Mouse (Mus musculus): Measurements from ENCODE around the gene Dennd6a. TPM values are rescaled to one million over a fixed set of nuclear protein-coding genes. Genes with fewer than 3 reads are reported as not detected.

Gene Dennd6a
- total and polyA plus RNA-seq, 3 experiments, result 11.2 to 97.5 (median 51.6) TPM

DNA sequence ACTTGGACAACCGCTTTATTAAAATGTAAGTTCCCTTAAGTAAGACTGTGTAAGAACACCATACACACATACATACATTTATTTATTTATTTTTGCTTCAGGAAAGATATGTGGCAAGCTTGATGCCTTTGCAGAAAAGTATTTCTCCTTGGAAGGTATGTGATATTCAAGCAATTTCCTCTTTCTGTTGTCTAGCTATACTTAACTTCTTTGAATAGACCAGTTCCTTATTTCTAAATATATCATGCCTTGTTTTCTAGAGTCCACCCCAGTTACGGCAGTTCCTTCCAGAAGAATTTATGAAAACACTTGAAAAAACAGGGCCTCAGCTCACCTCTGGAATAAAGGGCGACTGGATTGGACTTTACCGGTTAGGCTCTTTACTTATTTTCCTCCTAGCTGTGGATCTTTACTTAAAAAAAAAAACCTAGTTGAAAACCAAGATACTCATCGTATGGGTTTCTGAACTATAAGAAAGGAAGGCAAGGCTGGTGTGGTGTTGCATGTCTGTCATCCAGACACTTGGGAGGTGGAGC, 53.0 kb downstream of the Dennd6a start:
- TF ChIP-seq POLR2AphosphoS5 (IDR thresholded peaks at IDR 0.05; ENCODE audit: insufficient replicate concordance, low read depth, low read length), result no peak
- TF ChIP-seq TAL1 (conservative IDR thresholded peaks at IDR 0.05; ENCODE audit: low read depth, low read length), result no peak
- TF ChIP-seq GATA2 (IDR thresholded peaks at IDR 0.05; ENCODE audit: borderline replicate concordance, low read depth, low read length), result no peak
- no peak for TF ChIP-seq CTCF (IDR thresholded peaks at IDR 0.05; ENCODE audit: low read depth, low read length)
- no peak for TF ChIP-seq GATA1 (IDR thresholded peaks at IDR 0.05; ENCODE audit: borderline replicate concordance, low read length)
- Histone ChIP-seq H3K4me3 (ENCODE audit: low read depth, low read length) (no peak overlapping the region), H3K27me3 (ENCODE audit: insufficient read depth, low read length) (no peaks in the 10 kb centered on the region), H3K36me3 (replicated peaks) (peaks cover 82% of the 10 kb centered on the region), H3K9me3 (replicated peaks) (no peaks in the 10 kb centered on the region), H3K4me1 (ENCODE audit: insufficient read depth, low read depth, low read length) (peaks cover 5% of the 10 kb centered on the region; the same call in 1 of the 2 replicates)
- DNase-seq (ENCODE audit: low spot score) (no peak), ATAC-seq (ENCODE audit: extremely low read depth, insufficient number of reproducible peaks, low FRiP score, poor library complexity, severe bottlenecking) (no peak)

DNA sequence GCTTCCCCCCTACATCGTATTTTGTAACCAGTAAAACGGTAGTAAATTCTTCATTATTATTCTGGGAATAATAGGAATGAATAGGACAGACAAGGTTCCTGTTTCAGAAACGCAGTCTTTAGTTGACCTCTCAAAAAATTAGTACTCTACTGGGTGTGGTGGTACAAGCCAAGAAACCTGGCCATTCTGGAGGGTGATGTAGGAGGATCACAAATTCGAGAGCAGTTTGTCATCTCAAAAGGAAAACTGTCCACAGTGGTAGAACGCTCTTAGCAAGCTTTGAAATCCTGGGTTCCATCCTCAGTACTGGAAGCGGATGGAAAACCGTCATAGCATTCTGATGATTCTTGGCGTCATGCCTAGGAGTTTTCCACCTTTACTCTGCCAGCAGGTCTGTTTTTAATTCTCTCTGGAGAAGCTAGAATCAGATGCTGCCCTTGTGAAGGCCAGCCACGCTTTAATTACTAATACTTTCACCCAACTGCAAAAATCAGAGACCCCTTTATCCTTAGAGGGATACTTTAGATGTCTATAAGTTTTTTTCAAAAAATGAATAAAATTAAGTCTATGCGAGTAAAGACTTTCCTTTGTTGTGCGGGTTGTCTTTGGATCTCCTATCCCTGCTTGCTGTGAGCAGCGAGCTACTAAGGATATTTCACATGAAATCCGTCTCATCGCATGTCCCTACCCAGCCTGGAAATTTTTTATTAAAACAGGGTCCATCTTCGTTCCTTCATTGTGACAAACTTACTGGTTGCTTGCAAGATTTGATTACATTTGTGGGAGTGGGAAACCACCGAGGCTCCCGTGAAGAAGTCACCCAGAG, 63.6 kb downstream of the Dennd6a start:
- peak overlapping the region; percentile 84 for H3K4me3 ChIP-seq (ENCODE audit: low read depth, low read length)
- ATAC-seq (ENCODE audit: extremely low read depth, insufficient number of reproducible peaks, low FRiP score, poor library complexity, severe bottlenecking) (no peak), DNase-seq (ENCODE audit: low spot score) (no peak)
- TF ChIP-seq POLR2AphosphoS5 (IDR thresholded peaks at IDR 0.05; ENCODE audit: insufficient replicate concordance, low read depth, low read length) (no peak), CTCF (IDR thresholded peaks at IDR 0.05; ENCODE audit: low read depth, low read length) (no peak), TAL1 (conservative IDR thresholded peaks at IDR 0.05; ENCODE audit: low read depth, low read length) (no peak), GATA2 (IDR thresholded peaks at IDR 0.05; ENCODE audit: borderline replicate concordance, low read depth, low read length) (no peak), GATA1 (IDR thresholded peaks at IDR 0.05; ENCODE audit: borderline replicate concordance, low read length) (no peak)
- no peaks in the 10 kb centered on the region for H3K9me3 ChIP-seq (replicated peaks)
- no peaks in the 10 kb centered on the region for H3K27me3 ChIP-seq (ENCODE audit: insufficient read depth, low read length)
- peaks cover 36% of the 10 kb centered on the region for H3K4me1 ChIP-seq (ENCODE audit: insufficient read depth, low read depth, low read length)
- H3K36me3 ChIP-seq (replicated peaks), result peaks cover 13% of the 10 kb centered on the region

DNA sequence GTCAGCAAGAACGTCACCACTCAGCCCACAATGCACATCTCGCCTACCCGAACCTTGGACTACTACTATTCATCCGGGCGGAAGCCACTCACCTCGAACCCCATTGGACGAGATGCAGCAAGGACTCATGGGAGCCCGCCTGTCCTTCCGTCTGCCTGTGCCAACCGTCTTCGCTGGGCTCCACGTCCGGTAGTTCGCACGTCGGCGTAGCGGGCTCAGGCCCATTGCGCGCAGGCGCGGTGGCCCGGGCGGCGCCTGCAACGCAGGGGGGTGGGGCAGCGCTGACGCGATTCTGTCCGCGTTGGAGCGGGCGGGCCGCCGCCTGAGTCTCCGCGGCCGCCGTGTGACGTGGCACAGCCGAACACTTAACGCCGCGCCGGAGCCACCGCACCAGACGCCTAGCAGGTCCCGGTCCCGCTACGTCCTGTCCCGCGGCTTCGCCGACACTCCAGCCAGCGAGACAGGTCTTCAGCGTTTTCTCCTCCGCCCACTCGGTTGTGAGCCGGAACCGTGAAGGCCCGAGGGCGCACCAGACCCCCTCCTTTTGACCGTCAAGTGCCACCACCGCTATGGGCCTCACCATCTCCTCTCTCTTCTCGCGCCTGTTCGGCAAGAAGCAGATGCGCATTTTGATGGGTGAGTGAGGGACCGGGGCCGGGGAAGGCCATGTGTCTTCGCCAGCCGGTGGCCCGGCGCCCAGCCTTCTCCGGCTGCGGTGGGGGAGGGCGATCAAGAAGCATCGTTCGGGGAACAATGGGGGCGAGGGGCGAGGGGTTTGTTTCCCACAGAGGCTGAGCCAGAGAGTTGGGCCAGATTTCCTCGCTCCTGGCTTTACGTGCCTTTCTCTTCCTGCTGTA, 64.4 kb downstream of the Dennd6a start, which contains the start of gene Arf4:
TSS of gene Arf4 (plus strand) at position 224 of the 857 bp plus-strand sequence.
- no peaks in the 10 kb centered on the region for H3K9me3 ChIP-seq (replicated peaks)
- peaks cover 38% of the 10 kb centered on the region for H3K4me1 ChIP-seq (ENCODE audit: insufficient read depth, low read depth, low read length)
- no peaks in the 10 kb centered on the region for H3K27me3 ChIP-seq (ENCODE audit: insufficient read depth, low read length)
- ATAC-seq (ENCODE audit: extremely low read depth, insufficient number of reproducible peaks, low FRiP score, poor library complexity, severe bottlenecking), result peak; percentile 97
- peak; percentile 85 for DNase-seq (ENCODE audit: low spot score)
- no peak for TF ChIP-seq GATA2 (IDR thresholded peaks at IDR 0.05; ENCODE audit: borderline replicate concordance, low read depth, low read length)
- TF ChIP-seq POLR2AphosphoS5 (IDR thresholded peaks at IDR 0.05; ENCODE audit: insufficient replicate concordance, low read depth, low read length), result 0 out of 2 replicates have a peak, but pooled peaks have one; percentile 19
- H3K36me3 ChIP-seq (replicated peaks), result peaks cover 10% of the 10 kb centered on the region
- peak within 1 kb of the TSS; percentile 84 for H3K4me3 ChIP-seq (ENCODE audit: low read depth, low read length)

DNA sequence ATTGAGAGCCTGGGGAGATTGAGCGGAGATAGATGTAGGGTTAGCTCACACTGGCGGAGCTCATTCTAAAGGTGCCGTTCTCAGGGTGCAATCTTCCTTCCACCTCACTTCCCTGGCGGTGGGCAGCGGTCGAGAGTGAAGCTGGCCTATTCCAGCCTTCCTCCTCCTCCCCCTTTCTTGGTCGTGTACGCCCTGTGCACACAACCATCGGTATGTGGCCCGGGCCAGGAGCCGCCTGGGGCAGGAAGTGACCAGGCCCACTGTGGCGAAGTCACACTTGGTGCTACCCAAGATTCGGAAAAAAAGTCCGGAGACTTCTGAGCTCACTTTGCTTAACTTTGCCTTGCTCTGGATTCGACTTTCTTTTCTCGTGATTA, 65.0 kb downstream of the Dennd6a start:
- TF ChIP-seq CTCF (IDR thresholded peaks at IDR 0.05; ENCODE audit: low read depth, low read length), result no peak
- DNase-seq (ENCODE audit: low spot score), result peak; percentile 34
- H3K9me3 ChIP-seq (replicated peaks), result no peaks in the 10 kb centered on the region
- peaks cover 40% of the 10 kb centered on the region for H3K4me1 ChIP-seq (ENCODE audit: insufficient read depth, low read depth, low read length)
- H3K4me3 ChIP-seq (ENCODE audit: low read depth, low read length), result peak overlapping the region; percentile 84
- ATAC-seq (ENCODE audit: extremely low read depth, insufficient number of reproducible peaks, low FRiP score, poor library complexity, severe bottlenecking), result peak; percentile 23; the same call in 1 of the 2 replicates
- peaks cover 6% of the 10 kb centered on the region for H3K36me3 ChIP-seq (replicated peaks)
- H3K27me3 ChIP-seq (ENCODE audit: insufficient read depth, low read length), result no peaks in the 10 kb centered on the region

DNA sequence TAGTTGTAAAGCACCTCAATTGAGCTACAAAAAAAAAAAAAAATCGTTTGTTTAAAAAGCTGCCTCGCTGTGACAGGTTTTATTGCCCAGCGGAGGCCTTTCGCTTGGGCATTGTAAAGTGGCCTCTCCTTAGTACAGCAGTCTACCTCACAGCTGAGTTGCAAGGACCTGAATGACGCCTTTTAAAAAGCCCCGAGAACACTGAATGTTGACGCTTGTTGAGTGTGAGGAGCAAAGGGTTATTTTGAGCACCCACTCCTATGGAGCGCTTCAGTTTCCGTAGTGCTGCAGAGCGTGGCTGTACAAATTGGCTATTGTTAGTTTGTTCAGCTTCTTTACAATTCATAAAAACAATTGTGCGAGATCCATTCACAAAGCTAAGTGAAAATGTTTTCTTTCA, 65.6 kb downstream of the Dennd6a start:
- TF ChIP-seq TAL1 (conservative IDR thresholded peaks at IDR 0.05; ENCODE audit: low read depth, low read length), result no peak
- TF ChIP-seq CTCF (IDR thresholded peaks at IDR 0.05; ENCODE audit: low read depth, low read length), result no peak
- no peak for TF ChIP-seq GATA2 (IDR thresholded peaks at IDR 0.05; ENCODE audit: borderline replicate concordance, low read depth, low read length)
- TF ChIP-seq GATA1 (IDR thresholded peaks at IDR 0.05; ENCODE audit: borderline replicate concordance, low read length), result no peak
- TF ChIP-seq POLR2AphosphoS5 (IDR thresholded peaks at IDR 0.05; ENCODE audit: insufficient replicate concordance, low read depth, low read length), result no peak
- DNase-seq (ENCODE audit: low spot score) (no peak), ATAC-seq (ENCODE audit: extremely low read depth, insufficient number of reproducible peaks, low FRiP score, poor library complexity, severe bottlenecking) (no peak)
- peaks cover 39% of the 10 kb centered on the region for H3K4me1 ChIP-seq (ENCODE audit: insufficient read depth, low read depth, low read length)
- H3K36me3 ChIP-seq (replicated peaks), result peaks cover 6% of the 10 kb centered on the region
- no peaks in the 10 kb centered on the region for H3K9me3 ChIP-seq (replicated peaks)
- no peaks in the 10 kb centered on the region for H3K27me3 ChIP-seq (ENCODE audit: insufficient read depth, low read length)
- peak overlapping the region; percentile 84 for H3K4me3 ChIP-seq (ENCODE audit: low read depth, low read length)

DNA sequence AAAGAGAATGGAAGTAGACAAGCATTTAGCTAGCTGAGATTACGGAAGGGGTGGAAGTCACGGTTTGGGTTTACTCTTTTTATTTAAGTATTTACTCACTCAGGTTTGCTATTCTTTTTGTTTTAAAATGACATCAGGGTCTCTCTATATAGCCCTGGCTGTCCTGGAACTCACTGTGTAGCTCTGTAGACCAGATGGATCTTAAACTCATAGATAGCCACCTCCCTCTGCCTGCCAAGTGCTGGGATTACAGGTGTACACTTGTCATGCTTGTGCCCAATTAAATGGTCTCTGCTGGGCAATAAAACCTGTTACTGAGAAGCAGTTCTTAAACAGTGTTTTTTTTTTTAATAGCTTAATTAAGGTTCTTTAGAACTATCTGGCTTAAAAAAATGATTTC, 66.3 kb downstream of the Dennd6a start:
- ATAC-seq (ENCODE audit: extremely low read depth, insufficient number of reproducible peaks, low FRiP score, poor library complexity, severe bottlenecking) (no peak), DNase-seq (ENCODE audit: low spot score) (no peak)
- H3K27me3 ChIP-seq (ENCODE audit: insufficient read depth, low read length), result no peaks in the 10 kb centered on the region
- peaks cover 7% of the 10 kb centered on the region for H3K36me3 ChIP-seq (replicated peaks)
- no peaks in the 10 kb centered on the region for H3K9me3 ChIP-seq (replicated peaks)
- peaks cover 42% of the 10 kb centered on the region for H3K4me1 ChIP-seq (ENCODE audit: insufficient read depth, low read depth, low read length)
- no peak for TF ChIP-seq CTCF (IDR thresholded peaks at IDR 0.05; ENCODE audit: low read depth, low read length)
- TF ChIP-seq GATA1 (IDR thresholded peaks at IDR 0.05; ENCODE audit: borderline replicate concordance, low read length), result no peak
- no peak for TF ChIP-seq POLR2AphosphoS5 (IDR thresholded peaks at IDR 0.05; ENCODE audit: insufficient replicate concordance, low read depth, low read length)
- peak overlapping the region; percentile 84 for H3K4me3 ChIP-seq (ENCODE audit: low read depth, low read length)
